Mouse (Mus musculus): ENCODE measurements around the gene Vmn2r83.

DNA sequence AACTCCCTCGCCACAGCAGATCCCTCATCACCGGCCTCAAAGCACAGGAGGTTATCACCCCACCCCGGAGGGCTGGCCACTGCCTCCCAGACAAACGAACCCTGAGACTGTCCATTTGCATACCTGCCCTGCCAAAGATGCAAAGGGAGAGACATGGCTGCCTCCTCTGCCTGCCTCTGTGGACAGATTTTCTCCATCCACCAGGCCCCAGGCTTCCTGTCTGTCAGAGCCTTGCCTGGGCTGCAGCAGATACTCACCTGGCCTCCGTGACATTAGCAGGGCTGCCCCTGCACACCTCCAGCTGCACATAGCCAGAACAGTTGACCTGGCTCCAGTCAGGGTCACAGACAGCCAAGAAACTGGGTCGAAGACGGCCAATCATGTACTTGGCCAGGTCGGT, 61.7 kb downstream of the Vmn2r83 start:
- TF ChIP-seq EP300 (IDR thresholded peaks at IDR 0.05; ENCODE audit: low read depth) (no peak), CTCF (IDR thresholded peaks at IDR 0.05; ENCODE audit: low read depth) (no peak)

Measured in heart, postnatal 0 days (tissue).